Comparison of ENCODE assay signal across 1 mouse cellular context in the genomic region with DNA sequence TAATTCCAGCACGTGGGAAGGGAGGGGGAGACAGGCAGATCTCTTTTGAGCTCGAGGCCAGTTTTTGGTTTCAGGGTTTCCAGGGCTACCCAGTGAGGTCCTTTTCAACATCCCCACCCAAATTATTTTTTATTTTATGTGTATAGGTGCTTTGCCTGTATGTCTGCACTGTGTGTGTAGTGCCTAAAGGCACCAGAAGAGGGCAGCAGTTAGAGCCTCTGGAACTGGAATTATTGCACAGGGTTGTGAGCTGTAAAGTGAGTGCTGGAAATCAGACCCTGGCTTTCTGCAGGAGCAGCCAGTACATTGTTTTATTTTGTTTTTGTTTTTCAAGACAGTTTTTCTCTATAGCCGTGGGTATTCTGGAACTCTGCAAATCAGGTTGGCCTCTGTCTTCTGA.
TF ChIP-seq lines count a peak whose summit lies in the region.

No protein-coding gene starts in this region.

TF ChIP-seq in CH12.LX, 34 proteins besides CTCF, POLR2A, EP300 and RAD21:
- TF ChIP-seq RCOR1 (conservative IDR thresholded peaks at IDR 0.05; ENCODE audit: low read depth, low read length) (no peak), ZKSCAN1 (IDR thresholded peaks at IDR 0.05; ENCODE audit: borderline replicate concordance, low read depth, low read length) (no peak), ZNF384 (IDR thresholded peaks at IDR 0.05; ENCODE audit: low read depth, low read length) (no peak), PAX5 (IDR thresholded peaks at IDR 0.05; ENCODE audit: low read length) (no peak), JUND (conservative IDR thresholded peaks at IDR 0.05; ENCODE audit: low read depth, low read length) (no peak), USF1 (IDR thresholded peaks at IDR 0.05; ENCODE audit: low read depth, low read length) (no peak), SMC3 (IDR thresholded peaks at IDR 0.05; ENCODE audit: low read depth, low read length) (no peak), NRF1 (IDR thresholded peaks at IDR 0.05; ENCODE audit: low read depth, low read length) (no peak)
